Mouse (Mus musculus): ENCODE data around the gene Card11. TPM values are rescaled to one million over a fixed set of nuclear protein-coding genes. Genes with fewer than 3 reads are reported as not detected.

The Card11 gene
- polyA plus RNA-seq, 1 experiment from 2014 or later: 0.17 TPM

- Histone ChIP-seq H3K4me2 (no peak overlapping the region), H3K27me3 (no peaks in the 10 kb centered on the region), H3K4me3 (no peak overlapping the region), H3K9me3 (peaks cover 3% of the 10 kb centered on the region; the same call in 1 of the 2 replicates), H3K4me1 (replicated peaks) (no peaks in the 10 kb centered on the region), H3K9ac (no peak overlapping the region), H3K36me3 (no peaks in the 10 kb centered on the region), H3K27ac (no peak overlapping the region)
- WGBS: 84% methylated on average over 5 of the region's 5 CpGs
- no peak for ATAC-seq (ENCODE audit: low FRiP score)
These were observed 19.6 kb downstream of the Card11 start for GRCm38 (mm10) chr5:140980783-140981182.

DNA sequence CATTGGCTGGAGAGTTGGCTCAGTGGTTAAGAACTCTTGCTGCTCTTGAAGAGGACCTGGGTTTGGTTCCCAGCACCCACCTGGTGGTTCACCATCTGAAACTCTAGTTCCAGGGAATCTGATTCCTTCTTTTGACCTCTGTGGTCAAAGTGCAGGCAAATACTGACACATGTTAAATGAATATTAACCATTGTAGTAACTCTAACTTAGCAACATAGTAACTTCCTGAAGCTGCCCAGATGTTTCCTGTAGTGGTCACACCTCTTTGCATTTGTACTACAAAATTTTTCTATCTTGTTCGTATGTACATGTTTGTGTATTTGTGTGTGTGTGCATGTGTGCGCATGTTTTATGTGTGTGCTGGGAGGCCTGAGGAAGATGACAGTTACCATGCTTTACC is 20.3 kb downstream of the Card11 start:
- H3K4me2 ChIP-seq: no peak overlapping the region
- H3K4me1 ChIP-seq (replicated peaks): no peaks in the 10 kb centered on the region
- H3K9me3 ChIP-seq: peaks cover 3% of the 10 kb centered on the region; the same call in 1 of the 2 replicates
- H3K27ac ChIP-seq: no peak overlapping the region
- WGBS: 94% methylated on average over 2 of the region's 2 CpGs
- H3K9ac ChIP-seq: no peak overlapping the region
- no peaks in the 10 kb centered on the region for H3K36me3 ChIP-seq
- ATAC-seq (ENCODE audit: low FRiP score): no peak
- no peak overlapping the region for H3K4me3 ChIP-seq
- no peaks in the 10 kb centered on the region for H3K27me3 ChIP-seq

- no peaks in the 10 kb centered on the region for H3K27me3 ChIP-seq
- no peak overlapping the region for H3K4me2 ChIP-seq
- no peak overlapping the region for H3K9ac ChIP-seq
- ATAC-seq (ENCODE audit: low FRiP score): no peak
- no peak overlapping the region for H3K4me3 ChIP-seq
- H3K4me1 ChIP-seq (replicated peaks): no peaks in the 10 kb centered on the region; the same call in 1 of the 2 replicates
- no peaks in the 10 kb centered on the region for H3K36me3 ChIP-seq
- no peaks in the 10 kb centered on the region for H3K9me3 ChIP-seq
- WGBS: 41% methylated on average over 9 of the region's 9 CpGs
- H3K27ac ChIP-seq: no peak overlapping the region
These were observed 37.4 kb downstream of the Card11 start for GRCm38 (mm10) chr5:140962945-140963344.

DNA sequence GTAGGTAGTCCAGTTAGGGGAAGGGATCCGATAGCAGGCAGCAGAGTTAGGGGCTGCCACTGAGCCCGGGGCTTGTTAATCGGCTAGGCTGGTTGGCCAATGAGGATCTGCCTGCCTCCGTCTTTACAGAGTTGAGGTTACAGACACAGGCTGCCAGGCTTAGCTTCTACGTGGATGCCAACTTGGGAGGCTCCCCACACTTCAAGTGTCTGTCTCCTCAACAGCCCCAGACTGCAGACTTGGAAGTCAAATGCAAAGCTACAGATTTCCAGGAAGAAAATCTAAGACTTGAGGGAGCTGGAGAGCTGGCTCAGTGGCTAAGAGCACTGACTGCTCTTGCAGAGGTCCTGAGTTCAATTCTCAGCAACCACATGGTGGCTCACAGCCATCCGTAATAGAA is 39.6 kb downstream of the Card11 start:
- Histone ChIP-seq H3K4me1 (replicated peaks) (no peaks in the 10 kb centered on the region; the same call in 1 of the 2 replicates), H3K9me3 (no peaks in the 10 kb centered on the region), H3K27me3 (no peaks in the 10 kb centered on the region), H3K27ac (no peak overlapping the region), H3K9ac (no peak overlapping the region), H3K4me2 (no peak overlapping the region), H3K36me3 (no peaks in the 10 kb centered on the region), H3K4me3 (no peak overlapping the region)
- no peak for ATAC-seq (ENCODE audit: low FRiP score)
- WGBS: 88% methylated on average over 6 of the region's 6 CpGs

DNA sequence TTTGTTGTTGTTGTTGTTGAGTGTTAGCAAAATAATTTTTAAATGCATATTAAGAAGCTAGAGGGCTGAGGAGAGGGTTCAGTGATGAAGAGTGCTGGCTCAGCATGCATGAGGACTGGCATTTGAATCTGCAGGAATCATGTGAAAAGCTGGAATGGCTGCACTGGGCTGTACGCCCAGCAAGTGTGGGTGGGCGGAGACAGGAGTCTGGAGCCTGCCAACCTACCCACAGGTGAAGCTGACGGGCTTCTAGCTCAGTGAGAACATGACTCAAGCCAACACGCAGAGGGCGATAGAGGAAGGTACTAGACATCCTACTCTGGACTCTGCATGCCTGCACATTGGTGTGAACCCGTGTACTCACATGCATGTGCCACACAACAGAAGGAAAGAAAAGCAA is 41.2 kb downstream of the Card11 start:
- Histone ChIP-seq H3K36me3 (no peaks in the 10 kb centered on the region), H3K9ac (no peak overlapping the region), H3K9me3 (no peaks in the 10 kb centered on the region), H3K4me3 (no peak overlapping the region), H3K27ac (no peak overlapping the region), H3K4me2 (no peak overlapping the region), H3K27me3 (no peaks in the 10 kb centered on the region), H3K4me1 (replicated peaks) (no peaks in the 10 kb centered on the region)
- 80% methylated on average over 6 of the region's 6 CpGs for WGBS
- ATAC-seq (ENCODE audit: low FRiP score): no peak

DNA sequence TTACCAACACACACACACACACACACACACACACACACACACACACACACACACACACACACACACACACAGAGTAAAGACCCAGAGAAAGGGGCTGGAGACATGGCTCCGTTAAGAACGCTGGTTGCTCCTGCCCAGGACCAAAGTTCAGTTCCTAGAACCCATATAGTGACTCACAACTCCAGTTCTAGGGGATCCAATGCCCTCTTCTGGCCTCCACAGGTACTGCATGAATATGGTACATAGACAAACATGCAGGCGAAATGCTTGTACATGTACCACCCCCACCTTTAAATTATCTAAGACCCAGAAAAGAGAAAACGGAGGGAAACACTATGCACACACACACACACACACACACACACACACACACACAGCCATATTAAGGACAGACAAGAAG is 43.3 kb downstream of the Card11 start:
- Histone ChIP-seq H3K4me1 (replicated peaks) (no peaks in the 10 kb centered on the region), H3K27me3 (no peaks in the 10 kb centered on the region), H3K4me3 (no peak overlapping the region), H3K9ac (no peak overlapping the region), H3K4me2 (no peak overlapping the region), H3K9me3 (no peaks in the 10 kb centered on the region), H3K27ac (no peak overlapping the region), H3K36me3 (no peaks in the 10 kb centered on the region)
- WGBS: 90% methylated on average over 4 of the region's 4 CpGs
- ATAC-seq (ENCODE audit: low FRiP score): no peak

DNA sequence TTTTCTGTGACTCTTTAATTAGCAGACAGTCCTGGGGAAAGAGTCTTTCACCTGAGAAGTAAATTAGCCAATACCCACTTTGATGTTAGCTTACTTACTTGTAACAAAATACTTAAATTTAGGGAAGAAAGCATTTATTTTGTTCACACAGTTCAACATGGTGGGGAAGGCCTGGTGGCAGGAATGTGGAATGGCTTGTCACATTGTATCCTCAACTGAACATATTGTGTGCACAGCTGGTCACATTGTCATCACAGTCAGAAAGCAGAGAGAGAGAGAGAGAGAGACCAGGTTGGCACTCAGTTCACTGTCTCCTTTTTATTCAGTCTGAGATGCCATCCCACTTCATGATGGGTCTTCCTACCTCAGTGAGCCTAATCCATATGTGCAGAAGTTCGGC is 44.7 kb downstream of the Card11 start:
- no peak overlapping the region for H3K27ac ChIP-seq
- H3K4me2 ChIP-seq: no peak overlapping the region
- no peak overlapping the region for H3K9ac ChIP-seq
- H3K27me3 ChIP-seq: no peaks in the 10 kb centered on the region
- H3K4me1 ChIP-seq (replicated peaks): no peaks in the 10 kb centered on the region
- H3K4me3 ChIP-seq: no peak overlapping the region
- no peak for ATAC-seq (ENCODE audit: low FRiP score)
- no peaks in the 10 kb centered on the region for H3K36me3 ChIP-seq
- 94% methylated on average over 1 of the region's 1 CpGs for WGBS
- no peaks in the 10 kb centered on the region for H3K9me3 ChIP-seq

DNA sequence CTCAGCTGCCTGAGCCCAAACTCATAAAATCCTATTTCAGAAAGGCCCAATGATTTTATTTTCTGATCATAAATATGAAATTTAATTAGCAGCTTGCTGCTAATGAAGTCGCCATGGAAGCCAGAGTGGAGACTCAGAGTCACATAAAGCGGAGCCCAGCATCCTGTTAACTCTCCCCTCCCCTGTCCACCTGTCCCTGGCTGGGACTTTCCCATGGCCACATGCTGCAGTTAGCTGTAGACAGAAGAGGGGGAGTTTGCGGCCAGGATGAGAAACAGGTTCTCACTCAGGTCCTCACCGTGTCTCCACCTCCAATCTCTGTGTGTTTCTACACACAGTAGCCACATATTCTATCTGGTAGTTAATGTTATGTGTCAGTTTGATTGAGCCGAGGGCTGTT is 48.6 kb downstream of the Card11 start:
- Histone ChIP-seq H3K4me2 (no peak overlapping the region), H3K4me1 (replicated peaks) (no peaks in the 10 kb centered on the region), H3K27ac (no peak overlapping the region), H3K36me3 (no peaks in the 10 kb centered on the region), H3K9me3 (no peaks in the 10 kb centered on the region), H3K9ac (no peak overlapping the region), H3K27me3 (no peaks in the 10 kb centered on the region), H3K4me3 (no peak overlapping the region)
- ATAC-seq (ENCODE audit: low FRiP score): no peak
- 87% methylated on average over 5 of the region's 5 CpGs for WGBS

DNA sequence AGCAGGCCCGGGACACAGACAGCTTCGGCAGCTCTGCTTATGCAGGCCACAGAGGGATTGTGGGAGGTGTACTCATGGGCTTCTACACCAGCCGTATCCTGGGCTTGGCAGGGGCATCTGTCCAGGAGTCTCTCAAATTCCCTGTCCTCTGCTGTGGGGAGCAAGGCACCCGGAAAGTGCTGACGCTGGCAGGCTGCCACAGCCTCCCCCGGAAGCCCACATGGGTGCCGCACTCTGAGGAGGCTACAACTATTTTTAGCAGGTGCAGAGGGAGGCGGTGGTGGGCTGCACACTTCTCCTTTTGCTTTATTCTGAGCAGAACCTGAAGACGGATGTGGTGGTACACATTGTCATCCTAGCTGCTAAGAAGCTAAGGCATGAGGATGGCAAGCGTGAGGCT is 52.4 kb downstream of the Card11 start:
- H3K9ac ChIP-seq: no peak overlapping the region
- no peaks in the 10 kb centered on the region for H3K4me1 ChIP-seq (replicated peaks)
- ATAC-seq (ENCODE audit: low FRiP score): no peak
- H3K9me3 ChIP-seq: no peaks in the 10 kb centered on the region
- H3K27ac ChIP-seq: no peak overlapping the region
- no peak overlapping the region for H3K4me3 ChIP-seq
- no peaks in the 10 kb centered on the region for H3K36me3 ChIP-seq
- no peak overlapping the region for H3K4me2 ChIP-seq
- H3K27me3 ChIP-seq: no peaks in the 10 kb centered on the region
- 84% methylated on average over 10 of the region's 10 CpGs for WGBS

DNA sequence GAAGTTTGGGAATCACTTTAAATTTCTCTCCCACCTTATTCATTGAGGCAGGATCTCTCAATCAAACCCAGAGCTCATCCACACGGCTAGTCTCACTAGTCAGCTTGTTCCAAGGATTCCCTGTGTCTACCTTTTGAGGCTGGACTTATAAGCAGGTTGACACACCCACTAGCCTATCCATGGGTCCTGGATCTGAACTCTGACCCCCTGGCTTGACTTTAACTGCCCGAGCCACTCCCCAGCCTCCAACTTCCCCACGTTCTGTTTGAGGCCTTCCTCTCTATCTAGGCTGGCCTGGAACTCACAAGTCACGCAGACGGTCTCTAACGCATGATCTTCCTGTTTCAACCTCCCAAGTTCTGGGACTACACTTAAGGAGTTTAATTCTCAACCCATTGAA is 54.3 kb downstream of the Card11 start:
- ATAC-seq (ENCODE audit: low FRiP score): no peak
- Histone ChIP-seq H3K4me3 (no peak overlapping the region), H3K4me1 (replicated peaks) (peaks cover 4% of the 10 kb centered on the region), H3K27me3 (no peaks in the 10 kb centered on the region), H3K4me2 (no peak overlapping the region), H3K9me3 (no peaks in the 10 kb centered on the region), H3K36me3 (no peaks in the 10 kb centered on the region), H3K27ac (no peak overlapping the region), H3K9ac (no peak overlapping the region)
- WGBS: 88% methylated on average over 6 of the region's 6 CpGs

- 82% methylated on average over 18 of the region's 18 CpGs for WGBS
- H3K36me3 ChIP-seq: no peaks in the 10 kb centered on the region
- H3K27ac ChIP-seq: no peak overlapping the region
- H3K4me3 ChIP-seq: no peak overlapping the region
- no peak overlapping the region for H3K9ac ChIP-seq
- no peak for ATAC-seq (ENCODE audit: low FRiP score)
- peaks cover 16% of the 10 kb centered on the region for H3K4me1 ChIP-seq (replicated peaks)
- no peaks in the 10 kb centered on the region for H3K27me3 ChIP-seq
- no peak overlapping the region for H3K4me2 ChIP-seq
- H3K9me3 ChIP-seq: no peaks in the 10 kb centered on the region
These were observed 55.8 kb downstream of the Card11 start for GRCm38 (mm10) chr5:140944382-140945125.

DNA sequence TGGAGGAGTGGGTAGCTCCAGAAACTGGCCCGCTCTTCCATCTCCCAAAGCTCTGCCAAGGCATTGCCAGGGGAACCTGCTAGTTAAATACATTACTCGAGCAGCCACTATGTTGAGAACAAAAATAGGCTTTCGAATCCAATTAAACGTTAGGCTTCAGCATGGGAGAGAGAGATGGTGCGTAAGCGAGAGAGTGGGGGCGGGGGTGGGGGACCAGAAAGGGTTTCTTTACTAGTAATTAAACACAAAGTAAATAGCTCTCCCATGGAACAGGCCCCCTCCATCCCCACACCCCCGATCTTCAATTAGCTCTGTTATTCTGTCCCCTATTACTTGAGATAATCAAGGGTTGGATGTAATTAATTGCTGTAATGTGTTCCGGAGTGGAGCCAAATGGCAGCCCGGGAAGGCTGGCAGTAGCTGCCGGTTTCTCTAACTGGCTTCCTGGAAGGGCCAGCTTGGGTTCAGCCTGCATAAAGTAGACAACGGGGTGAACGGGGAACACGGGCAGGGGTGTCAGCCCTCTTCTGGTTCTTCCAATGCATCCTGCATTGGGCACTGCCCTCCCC is 59.4 kb downstream of the Card11 start:
- no peaks in the 10 kb centered on the region for H3K9me3 ChIP-seq
- peaks cover 21% of the 10 kb centered on the region for H3K4me1 ChIP-seq (replicated peaks)
- ATAC-seq (ENCODE audit: low FRiP score): peak; percentile 75
- no peak overlapping the region for H3K9ac ChIP-seq
- no peak overlapping the region for H3K4me2 ChIP-seq
- WGBS: 53% methylated on average over 14 of the region's 14 CpGs
- H3K4me3 ChIP-seq: no peak overlapping the region
- H3K27me3 ChIP-seq: no peaks in the 10 kb centered on the region
- no peaks in the 10 kb centered on the region for H3K36me3 ChIP-seq
- peak overlapping the region; percentile 79 for H3K27ac ChIP-seq

DNA sequence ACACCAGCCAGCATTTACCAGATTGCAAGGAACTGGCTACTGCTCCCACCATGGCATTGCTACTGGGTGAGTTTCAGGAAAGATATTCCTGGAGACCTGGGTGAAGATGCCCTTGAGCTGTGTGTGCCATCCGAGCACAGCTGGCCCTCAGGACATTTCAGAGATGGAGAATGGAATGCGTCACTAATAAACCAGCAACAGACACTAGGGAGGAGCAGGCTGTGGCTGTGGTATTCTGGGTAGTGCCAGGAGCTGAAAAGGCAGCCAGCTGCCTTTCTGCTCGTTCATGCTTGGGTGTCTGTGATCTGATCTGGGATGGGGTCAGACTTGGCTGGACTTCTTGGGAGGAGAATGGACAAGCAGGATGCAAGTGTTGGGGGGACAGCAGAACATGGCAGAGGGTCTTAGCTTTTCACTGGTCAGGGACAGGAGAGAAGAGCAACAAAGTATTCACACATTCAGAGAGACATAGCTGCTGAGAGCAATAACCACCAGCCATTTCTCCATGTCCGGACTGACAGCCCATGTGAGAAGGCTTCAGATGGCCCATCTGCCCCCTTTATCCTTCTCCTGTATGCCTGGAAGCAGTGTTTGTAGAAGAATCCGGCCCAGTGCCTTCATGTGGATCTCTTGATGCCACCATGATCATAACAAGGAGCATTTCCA is 60.0 kb downstream of the Card11 start:
- H3K27ac ChIP-seq: peak overlapping the region; percentile 79

More for the DNA sequence above, 60.0 kb downstream of the Card11 start:
- Histone ChIP-seq H3K27me3 (no peaks in the 10 kb centered on the region), H3K36me3 (no peaks in the 10 kb centered on the region), H3K9ac (no peak overlapping the region), H3K4me2 (no peak overlapping the region), H3K4me3 (no peak overlapping the region), H3K9me3 (no peaks in the 10 kb centered on the region), H3K4me1 (replicated peaks) (peaks cover 21% of the 10 kb centered on the region)
- 59% methylated on average over 5 of the region's 5 CpGs for WGBS
- no peak for ATAC-seq (ENCODE audit: low FRiP score)
